Mouse (Mus musculus) gastrocnemius, adult 2 months (tissue): ENCODE data around the gene Ampd3. TPM values are rescaled to one million over a fixed set of nuclear protein-coding genes. Genes with fewer than 3 reads are reported as not detected.

Experiments
- DNase-seq: peaks from one replicate; pipeline ENCODE4 v3.0.0; 2022
- H3K27ac ChIP-seq: fragments of 200-600 bp; 2 replicates; pipeline ENCODE4 v1.8.1; 2022; ENCODE audit warnings: mild to moderate bottlenecking
- H3K4me3 ChIP-seq: fragments of 200-600 bp; 2 replicates; pipeline ENCODE4 v1.8.1; 2022; ENCODE audit warnings: mild to moderate bottlenecking, moderate library complexity
- CTCF ChIP-seq: fragments of 200-600 bp; IDR thresholded peaks from 2 replicates; pipeline ENCODE4 v1.8.1; 2022; ENCODE audit warnings: antibody characterized with exemption, mild to moderate bottlenecking, moderate library complexity
- intact Hi-C: fragments of 180-260 bp; cut with DNase I; formaldehyde crosslinking; loops from one replicate; pipeline ENCODE4 v1.15.1; 2025
- total RNA-seq, 2 experiments: library from RNA; stranded (reverse); gene quantifications; 2 replicates each; pipeline ENCODE4 v1.2.3; 2021

Ampd3 gene
- total RNA-seq, 2 experiments from 2014 or later: 7.6 to 16.6 TPM

GRCm38 (mm10) chr7:110787310-110787709 is 19.3 kb downstream of the Ampd3 start:
- DNase-seq: no peak
- H3K27ac ChIP-seq: peak overlapping the region; percentile 59

GRCm38 (mm10) chr7:110790878-110791277 is 22.9 kb downstream of the Ampd3 start:
- intact Hi-C loops: no loop called here
- no peak overlapping the region for H3K27ac ChIP-seq
- H3K4me3 ChIP-seq: no peak overlapping the region
- TF ChIP-seq CTCF: no peak
- DNase-seq: peak; percentile 12

More at GRCm38 (mm10) chr7:110787310-110787709, 19.3 kb downstream of the Ampd3 start:
- intact Hi-C loops: no loop called here
- TF ChIP-seq CTCF: no peak
- H3K4me3 ChIP-seq: no peak overlapping the region

- no peak for TF ChIP-seq CTCF
- Histone ChIP-seq H3K4me3 (no peak overlapping the region), H3K27ac (no peak overlapping the region)
- no peak for DNase-seq
- intact Hi-C loops: no loop called here
Observed at GRCm38 (mm10) chr7:110792201-110792600, 24.2 kb downstream of the Ampd3 start.

- intact Hi-C loops: no loop called here
- no peak overlapping the region for H3K27ac ChIP-seq
- DNase-seq: no peak
- no peak overlapping the region for H3K4me3 ChIP-seq
- no peak for TF ChIP-seq CTCF
Observed at GRCm38 (mm10) chr7:110792834-110793233, 24.8 kb downstream of the Ampd3 start.

GRCm38 (mm10) chr7:110794722-110795121 is 26.7 kb downstream of the Ampd3 start:
- intact Hi-C loops: no loop called here
- DNase-seq: peak; percentile 16
- TF ChIP-seq CTCF: no peak
- Histone ChIP-seq H3K4me3 (no peak overlapping the region), H3K27ac (no peak overlapping the region)

- no peak for TF ChIP-seq CTCF
- 0 out of 2 replicates have a peak overlapping the region, but pooled peaks have one; percentile 46 for H3K27ac ChIP-seq
- DNase-seq: peak; percentile 24
- intact Hi-C loops: no loop called here
- H3K4me3 ChIP-seq: no peak overlapping the region
Observed at GRCm38 (mm10) chr7:110796367-110797051, 28.5 kb downstream of the Ampd3 start.

- peak overlapping the region; percentile 46 for H3K27ac ChIP-seq
- H3K4me3 ChIP-seq: no peak overlapping the region
- intact Hi-C loops: no loop called here
- TF ChIP-seq CTCF: no peak
- DNase-seq: peak; percentile 48
Observed at GRCm38 (mm10) chr7:110797722-110798409, 29.9 kb downstream of the Ampd3 start.

GRCm38 (mm10) chr7:110801028-110801427 is 33.0 kb downstream of the Ampd3 start:
- H3K4me3 ChIP-seq: no peak overlapping the region
- peak; percentile 84 for DNase-seq
- H3K27ac ChIP-seq: no peak overlapping the region
- TF ChIP-seq CTCF: no peak
- intact Hi-C loops: loop anchor here (1.0 kb wide), 1 partner anchor 74 kb away; no protein-coding TSS in a partner anchor

- no peak overlapping the region for H3K4me3 ChIP-seq
- no peak for TF ChIP-seq CTCF
- DNase-seq: peak; percentile 21
- intact Hi-C loops: no loop called here
- no peak overlapping the region for H3K27ac ChIP-seq
Observed at GRCm38 (mm10) chr7:110803131-110803530, 35.1 kb downstream of the Ampd3 start.

GRCm38 (mm10) chr7:110804266-110804665 is 36.3 kb downstream of the Ampd3 start:
- DNase-seq: peak; percentile 84
- intact Hi-C loops: no loop called here
- H3K4me3 ChIP-seq: no peak overlapping the region
- no peak for TF ChIP-seq CTCF
- H3K27ac ChIP-seq: 0 out of 2 replicates have a peak overlapping the region, but pooled peaks have one; percentile 28

- no peak for DNase-seq
- no peak for TF ChIP-seq CTCF
- intact Hi-C loops: no loop called here
- no peak overlapping the region for H3K4me3 ChIP-seq
- 0 out of 2 replicates have a peak overlapping the region, but pooled peaks have one; percentile 32 for H3K27ac ChIP-seq
Observed at GRCm38 (mm10) chr7:110807460-110808030, 39.5 kb downstream of the Ampd3 start.

- intact Hi-C loops: no loop called here
- Histone ChIP-seq H3K4me3 (no peak overlapping the region), H3K27ac (peak overlapping the region; percentile 69)
- no peak for TF ChIP-seq CTCF
- no peak for DNase-seq
Observed at GRCm38 (mm10) chr7:110808962-110809361, 41.0 kb downstream of the Ampd3 start.
